11 mouse cellular contexts compared by ENCODE assay signal in genomic region chr7:135479322-135479880, GRCm38 (mm10). TPM values are rescaled to one million over a fixed set of nuclear protein-coding genes. Genes with fewer than 3 reads are reported as not detected.
DNase-seq lines count a peak whose midpoint lies in the region; ATAC-seq and TF ChIP-seq lines count a peak whose summit lies in the region.
"Had no signal": no experiment of that assay in that cellular context is flagged by ENCODE, and none has a peak within 500 bp of the region (broad histone marks: within the 10 kb centered on the region; RNA-seq: fewer than 3 reads in every experiment).

No protein-coding gene starts in this region.

- no peak overlapping the region for H3K4me2 ChIP-seq in kidney, embryonic 14.5 days (replicated peaks; ENCODE audit: low read depth, low read length)
- peak overlapping the region; percentile 5; the same call in 1 of the 2 replicates for H3K4me2 ChIP-seq in hindbrain, embryonic 12.5 days (replicated peaks)
- H3K4me2 ChIP-seq in intestine, embryonic 16.5 days (ENCODE audit: low read depth, low read length), result no peak overlapping the region

- no peak overlapping the region for H3K9ac ChIP-seq in kidney, embryonic 14.5 days (ENCODE audit: low read depth, low read length)
- no peak overlapping the region for H3K9ac ChIP-seq in ES-Bruce4 (ENCODE audit: low read depth, poor library complexity, severe bottlenecking)
- no peak overlapping the region for H3K9ac ChIP-seq in hindbrain, embryonic 12.5 days
- H3K9ac ChIP-seq in intestine, embryonic 16.5 days (ENCODE audit: low read depth, low read length), result no peak overlapping the region

- no peaks in the 10 kb centered on the region for H3K27me3 ChIP-seq in kidney, embryonic 14.5 days (ENCODE audit: control insufficient read depth, insufficient read depth, low read length)
- H3K27me3 ChIP-seq in ES-Bruce4 (ENCODE audit: control insufficient read depth, insufficient read depth, low read length, poor library complexity, severe bottlenecking), result no peaks in the 10 kb centered on the region
- peaks cover 28% of the 10 kb centered on the region for H3K27me3 ChIP-seq in hindbrain, embryonic 12.5 days
- no peaks in the 10 kb centered on the region for H3K27me3 ChIP-seq in intestine, embryonic 16.5 days (replicated peaks; ENCODE audit: control insufficient read depth, insufficient read depth, low read length)

- peak; percentile 32 for DNase-seq in kidney, postnatal 4 days
- DNase-seq in adrenal gland, adult 2 months, result peak; percentile 76
- DNase-seq in thymus, postnatal 14 days, result no peak
- DNase-seq: kidney, adult 8-10 months; lung, postnatal 36 days had no signal

- no peak overlapping the region for H3K27ac ChIP-seq in kidney, embryonic 14.5 days (ENCODE audit: low read depth, low read length)
- peak overlapping the region; percentile 63 for H3K27ac ChIP-seq in ES-Bruce4 (ENCODE audit: insufficient read depth, low read length)
- H3K27ac ChIP-seq in hindbrain, embryonic 12.5 days, result no peak overlapping the region
- H3K27ac ChIP-seq in intestine, embryonic 16.5 days (ENCODE audit: low read length), result no peak overlapping the region

- no peak for ATAC-seq in kidney, embryonic 14.5 days (ENCODE audit: low FRiP score, low TSS enrichment)
- peak; percentile 76 for ATAC-seq in hindbrain, embryonic 12.5 days (ENCODE audit: low FRiP score)
- ATAC-seq in intestine, embryonic 16.5 days, result no peak
- ATAC-seq in megakaryocyte, adult 5-6 weeks (ENCODE audit: poor library complexity, severe bottlenecking), result no peak

- TF ChIP-seq CTCF in ES-Bruce4 (IDR thresholded peaks at IDR 0.05; ENCODE audit: low read depth, low read length), result no peak

- H3K36me3 ChIP-seq in kidney, embryonic 14.5 days (ENCODE audit: control insufficient read depth, insufficient read depth, low read length), result no peaks in the 10 kb centered on the region
- H3K36me3 ChIP-seq in ES-Bruce4 (ENCODE audit: control insufficient read depth, insufficient read depth, low read length, poor library complexity, severe bottlenecking), result no peaks in the 10 kb centered on the region
- H3K36me3 ChIP-seq in hindbrain, embryonic 12.5 days, result no peaks in the 10 kb centered on the region
- H3K36me3 ChIP-seq in intestine, embryonic 16.5 days (ENCODE audit: control insufficient read depth, insufficient read depth, low read length), result no peaks in the 10 kb centered on the region

- H3K4me3 ChIP-seq in kidney, embryonic 14.5 days (ENCODE audit: low read length), result no peak overlapping the region
- no peak overlapping the region for H3K4me3 ChIP-seq in ES-Bruce4 (ENCODE audit: low read depth, low read length)
- no peak overlapping the region for H3K4me3 ChIP-seq in hindbrain, embryonic 12.5 days
- no peak overlapping the region for H3K4me3 ChIP-seq in intestine, embryonic 16.5 days (ENCODE audit: low read length)

- no peaks in the 10 kb centered on the region for H3K4me1 ChIP-seq in kidney, embryonic 14.5 days (ENCODE audit: control insufficient read depth, insufficient read depth, low read length)
- peaks cover 9% of the 10 kb centered on the region for H3K4me1 ChIP-seq in ES-Bruce4 (ENCODE audit: control insufficient read depth, insufficient read depth, low read length)
- H3K4me1 ChIP-seq in hindbrain, embryonic 12.5 days, result peaks cover 12% of the 10 kb centered on the region; the same call in 1 of the 2 replicates
- H3K4me1 ChIP-seq in intestine, embryonic 16.5 days (ENCODE audit: control insufficient read depth, insufficient read depth, low read length), result no peaks in the 10 kb centered on the region

- TF ChIP-seq POLR2A in ES-Bruce4 (IDR thresholded peaks at IDR 0.05; ENCODE audit: insufficient read depth, low read length), result no peak

- TF ChIP-seq EP300 in ES-Bruce4 (IDR thresholded peaks at IDR 0.05; ENCODE audit: insufficient read depth, low read depth, low read length), result no peak

- no peaks in the 10 kb centered on the region for H3K9me3 ChIP-seq in kidney, embryonic 14.5 days (ENCODE audit: control insufficient read depth, low read length)
- H3K9me3 ChIP-seq in ES-Bruce4 (replicated peaks; ENCODE audit: control insufficient read depth, insufficient read depth, low read length, poor library complexity, severe bottlenecking), result no peaks in the 10 kb centered on the region
- no peaks in the 10 kb centered on the region for H3K9me3 ChIP-seq in hindbrain, embryonic 12.5 days (replicated peaks)
- no peaks in the 10 kb centered on the region for H3K9me3 ChIP-seq in intestine, embryonic 16.5 days (ENCODE audit: control insufficient read depth, low read length)

- 63% methylated on average over 10 of the region's 10 CpGs for WGBS in kidney, embryonic 14.5 days
- WGBS in hindbrain, embryonic 12.5 days, result 36% methylated on average over 10 of the region's 10 CpGs
- 45% methylated on average over 10 of the region's 10 CpGs for WGBS in intestine, embryonic 16.5 days

RNA-seq across cellular contexts. Expression of gene Clrn3, which starts 49.1 kb away (rescaled TPM):
- polyA plus RNA-seq in kidney, embryonic 14.5 days (2014; fragmentation: Nextera tagmentation; extraction: Ambion mirVana), result 2.8 and 4.4 TPM in 2 replicates
- polyA plus RNA-seq in ES-Bruce4 (2011; ENCODE audit: insufficient read depth, insufficient read length, low read depth, missing spikeins), result not detected in 2 replicates
- not detected for total RNA-seq in adrenal gland, adult 2 months (2021)
- polyA plus RNA-seq in adrenal gland, adult 2 months (2012; rRNA removed), result not detected in 2 replicates
- polyA plus RNA-seq in hindbrain, embryonic 12.5 days (2016; fragmentation: Nextera tagmentation; extraction: Ambion mirVana), result not detected in 2 replicates
- 40.3 and 45.1 TPM in 2 replicates for polyA plus RNA-seq in intestine, embryonic 16.5 days (2015; fragmentation: Nextera tagmentation; extraction: Ambion mirVana)
- not detected in 2 replicates for total RNA-seq in megakaryocyte, adult 5-6 weeks (2015)
- 0.28 TPM in 1 of 2 replicates, not detected in the other for total RNA-seq in megakaryocyte, adult 5-6 weeks (2017)
- total RNA-seq: adrenal gland, adult 18-20 months had no signal

RNA-seq across cellular contexts. Expression of gene Ptpre, which starts 57.9 kb away (rescaled TPM):
- 1.6 and 2.0 TPM in 2 replicates for polyA plus RNA-seq in kidney, embryonic 14.5 days (2014; fragmentation: Nextera tagmentation; extraction: Ambion mirVana)
- 0.72 and 0.75 TPM in 2 replicates for polyA plus RNA-seq in ES-Bruce4 (2011; ENCODE audit: insufficient read depth, insufficient read length, low read depth, missing spikeins)
- 1 to 10 TPM; 3.5 to 8.1 TPM for total RNA-seq in adrenal gland, adult 2 months (2021)
- polyA plus RNA-seq in adrenal gland, adult 2 months (2012; rRNA removed), result 1.4 and 1.9 TPM in 2 replicates
- polyA plus RNA-seq in hindbrain, embryonic 12.5 days (2016; fragmentation: Nextera tagmentation; extraction: Ambion mirVana), result 2.3 and 2.5 TPM in 2 replicates
- 2.4 and 2.9 TPM in 2 replicates for polyA plus RNA-seq in intestine, embryonic 16.5 days (2015; fragmentation: Nextera tagmentation; extraction: Ambion mirVana)
- 86.4 and 88.1 TPM in 2 replicates for total RNA-seq in megakaryocyte, adult 5-6 weeks (2015)
- total RNA-seq in megakaryocyte, adult 5-6 weeks (2017), result 83.6 and 93.5 TPM in 2 replicates
